Mouse (Mus musculus): ENCODE measurements around the gene Nsg2.

Nsg2 gene

GRCm38 (mm10) chr11:32011867-32012603, 11.8 kb downstream of the Nsg2 start:
- DNase-seq (ENCODE audit: extremely low read depth, insufficient read length, low spot score): no peak

- no peak for DNase-seq (ENCODE audit: extremely low read depth, insufficient read length, low spot score)
These were observed 12.8 kb downstream of the Nsg2 start for GRCm38 (mm10) chr11:32013014-32013427.

GRCm38 (mm10) chr11:32013561-32013960, 13.3 kb downstream of the Nsg2 start:
- no peak for DNase-seq (ENCODE audit: extremely low read depth, insufficient read length, low spot score)

DNA sequence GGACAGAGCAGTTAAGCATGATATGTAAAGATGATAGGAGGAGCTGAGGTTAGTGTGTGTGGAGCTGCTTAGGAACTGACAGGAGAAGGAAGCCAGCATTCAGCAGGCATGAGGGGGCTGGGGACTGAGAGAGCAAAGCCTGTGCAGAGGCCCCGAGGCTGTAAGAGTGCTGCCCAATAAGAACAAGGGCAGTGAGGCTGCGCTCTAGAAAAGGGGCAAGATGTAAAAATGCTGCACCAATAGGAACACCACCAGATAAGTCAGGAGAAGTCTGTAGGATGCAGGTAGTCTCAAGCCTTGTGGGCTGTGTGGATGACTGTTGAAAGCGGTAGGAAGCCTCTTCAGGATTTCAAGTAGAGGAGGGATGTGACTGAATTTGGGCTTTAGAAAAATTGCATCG, 17.9 kb downstream of the Nsg2 start:
- no peak for DNase-seq (ENCODE audit: extremely low read depth, insufficient read length, low spot score)

GRCm38 (mm10) chr11:32020031-32020965, 20.0 kb downstream of the Nsg2 start:
- peak; percentile 40 for DNase-seq (ENCODE audit: extremely low read depth, insufficient read length, low spot score)

- DNase-seq (ENCODE audit: extremely low read depth, insufficient read length, low spot score): no peak
These were observed 26.4 kb downstream of the Nsg2 start for GRCm38 (mm10) chr11:32026634-32027033.

- DNase-seq (ENCODE audit: extremely low read depth, insufficient read length, low spot score): no peak
These were observed 27.4 kb downstream of the Nsg2 start for GRCm38 (mm10) chr11:32027474-32028342.

- no peak for DNase-seq (ENCODE audit: extremely low read depth, insufficient read length, low spot score)
These were observed 28.3 kb downstream of the Nsg2 start for GRCm38 (mm10) chr11:32028605-32029004.

DNA sequence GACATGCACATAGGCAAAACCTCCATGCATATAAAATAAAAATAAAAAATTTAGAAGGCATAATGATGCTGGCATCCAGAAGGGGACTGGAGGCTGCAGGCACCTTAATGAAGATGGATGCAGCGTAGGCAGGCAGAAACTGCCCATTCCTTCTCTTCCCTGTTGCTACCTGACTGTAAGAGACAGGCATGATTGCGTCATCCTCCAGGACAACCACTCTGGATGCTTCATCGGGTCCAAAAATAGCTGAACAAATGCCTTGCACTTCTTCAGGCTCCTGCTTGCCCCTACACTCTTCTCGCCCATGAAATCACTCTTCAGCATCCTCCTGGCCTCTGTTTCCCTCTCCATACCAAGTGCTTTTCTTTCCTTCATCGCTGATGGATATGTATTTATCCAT, 29.1 kb downstream of the Nsg2 start:
- no peak for DNase-seq (ENCODE audit: extremely low read depth, insufficient read length, low spot score)

DNA sequence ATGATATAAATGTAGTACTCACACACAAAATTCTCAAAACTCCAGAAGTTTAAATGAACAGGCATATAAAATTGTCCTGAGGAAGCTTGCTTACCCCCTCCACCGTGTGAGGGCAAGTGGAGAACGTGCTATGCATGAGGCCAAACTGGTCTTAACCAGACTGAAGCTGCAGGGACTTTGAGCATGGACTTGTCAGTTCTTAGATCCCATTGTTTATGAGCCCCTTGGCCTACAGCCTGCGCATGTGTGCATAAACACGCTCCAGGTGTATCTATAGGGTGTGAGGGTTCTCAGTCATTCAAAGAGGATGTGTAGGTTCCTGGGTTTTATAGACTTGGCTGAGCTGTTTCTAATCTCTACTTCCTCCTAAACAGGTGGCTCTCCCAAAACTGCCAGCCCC, 31.1 kb downstream of the Nsg2 start:
- DNase-seq (ENCODE audit: extremely low read depth, insufficient read length, low spot score): no peak

GRCm38 (mm10) chr11:32032053-32032452, 31.8 kb downstream of the Nsg2 start:
- no peak for DNase-seq (ENCODE audit: extremely low read depth, insufficient read length, low spot score)

DNA sequence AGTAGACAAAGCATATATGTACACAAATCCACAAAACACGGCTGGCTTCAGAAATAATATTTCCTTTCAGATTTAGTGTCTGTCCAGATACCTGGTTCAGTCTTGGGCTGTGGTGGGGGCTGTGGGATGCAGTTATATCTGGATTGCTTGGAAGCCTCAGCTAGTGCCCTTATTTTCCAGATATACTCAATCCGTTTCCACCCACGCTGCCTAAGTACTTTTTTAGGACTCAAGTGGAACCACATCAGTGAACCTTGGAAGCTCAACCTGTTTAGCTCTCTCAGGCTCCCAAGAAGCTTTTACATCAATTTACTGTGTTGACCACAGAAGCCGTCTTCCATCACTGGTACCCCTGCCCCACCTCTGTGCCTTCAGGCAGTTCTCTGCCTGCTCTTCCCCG, 35.6 kb downstream of the Nsg2 start:
- no peak for DNase-seq (ENCODE audit: extremely low read depth, insufficient read length, low spot score)

DNA sequence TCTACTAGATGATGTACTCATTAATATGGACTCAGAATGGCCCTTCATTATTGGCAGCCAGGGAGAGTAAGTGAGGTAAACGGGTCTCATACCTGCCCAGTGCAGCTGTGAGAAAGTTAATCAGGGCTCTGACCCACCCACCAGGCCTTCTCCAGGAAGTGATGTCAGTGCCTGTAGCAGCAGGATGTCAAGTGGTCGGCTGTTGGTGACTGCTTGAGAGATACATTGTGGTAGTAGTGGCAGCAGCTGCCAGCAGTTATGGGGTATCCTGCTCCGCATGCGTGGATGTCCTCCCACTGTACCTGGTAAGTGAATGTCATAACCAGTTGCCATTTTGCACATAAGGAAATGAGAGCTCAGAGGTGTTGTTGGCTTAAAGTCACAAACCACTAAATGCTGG, 39.4 kb downstream of the Nsg2 start:
- no peak for DNase-seq (ENCODE audit: extremely low read depth, insufficient read length, low spot score)

GRCm38 (mm10) chr11:32057389-32057788, 57.1 kb downstream of the Nsg2 start:
- no peak for DNase-seq (ENCODE audit: extremely low read depth, insufficient read length, low spot score)

DNA sequence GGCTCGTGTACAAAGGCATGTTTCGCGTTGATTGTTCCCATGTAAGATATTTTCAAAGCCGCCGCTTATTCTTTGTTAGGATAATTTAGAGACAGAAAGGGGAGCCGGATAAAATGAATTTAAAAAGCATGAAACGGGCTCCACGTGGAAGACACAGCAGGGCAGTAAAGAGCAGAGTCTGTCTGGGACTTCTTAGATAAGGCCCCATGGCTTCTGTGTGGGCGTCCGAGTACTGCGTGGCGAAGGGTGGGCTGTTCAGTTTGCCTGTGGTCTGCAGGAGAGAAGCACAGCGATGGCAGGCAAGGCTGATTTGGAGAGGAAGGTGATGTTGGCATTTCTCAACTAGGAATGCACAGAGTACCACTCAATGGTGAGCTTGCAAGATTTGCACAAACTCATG, 57.6 kb downstream of the Nsg2 start:
- DNase-seq (ENCODE audit: extremely low read depth, insufficient read length, low spot score): no peak

- DNase-seq (ENCODE audit: extremely low read depth, insufficient read length, low spot score): no peak
These were observed 60.8 kb downstream of the Nsg2 start for GRCm38 (mm10) chr11:32061020-32061419.

DNA sequence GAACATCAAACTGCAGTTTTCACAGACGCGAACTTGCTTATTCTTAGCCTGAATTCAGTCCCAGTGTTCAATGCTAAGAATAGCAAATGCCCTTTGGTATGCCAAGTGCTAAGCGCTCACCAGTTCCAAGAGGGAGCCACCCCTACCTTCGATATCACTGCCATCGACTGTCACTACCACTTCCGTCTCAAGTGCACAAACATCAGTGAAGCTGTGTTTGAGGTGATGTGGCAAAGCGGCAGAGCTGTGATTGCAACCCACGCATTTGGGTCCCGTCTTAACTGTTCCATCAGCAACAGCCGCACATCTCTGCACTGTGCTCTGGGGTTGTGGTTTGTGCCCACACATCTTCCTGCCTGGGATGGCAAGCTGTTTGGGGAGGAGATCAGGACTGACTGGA, 61.6 kb downstream of the Nsg2 start:
- DNase-seq (ENCODE audit: extremely low read depth, insufficient read length, low spot score): no peak

DNA sequence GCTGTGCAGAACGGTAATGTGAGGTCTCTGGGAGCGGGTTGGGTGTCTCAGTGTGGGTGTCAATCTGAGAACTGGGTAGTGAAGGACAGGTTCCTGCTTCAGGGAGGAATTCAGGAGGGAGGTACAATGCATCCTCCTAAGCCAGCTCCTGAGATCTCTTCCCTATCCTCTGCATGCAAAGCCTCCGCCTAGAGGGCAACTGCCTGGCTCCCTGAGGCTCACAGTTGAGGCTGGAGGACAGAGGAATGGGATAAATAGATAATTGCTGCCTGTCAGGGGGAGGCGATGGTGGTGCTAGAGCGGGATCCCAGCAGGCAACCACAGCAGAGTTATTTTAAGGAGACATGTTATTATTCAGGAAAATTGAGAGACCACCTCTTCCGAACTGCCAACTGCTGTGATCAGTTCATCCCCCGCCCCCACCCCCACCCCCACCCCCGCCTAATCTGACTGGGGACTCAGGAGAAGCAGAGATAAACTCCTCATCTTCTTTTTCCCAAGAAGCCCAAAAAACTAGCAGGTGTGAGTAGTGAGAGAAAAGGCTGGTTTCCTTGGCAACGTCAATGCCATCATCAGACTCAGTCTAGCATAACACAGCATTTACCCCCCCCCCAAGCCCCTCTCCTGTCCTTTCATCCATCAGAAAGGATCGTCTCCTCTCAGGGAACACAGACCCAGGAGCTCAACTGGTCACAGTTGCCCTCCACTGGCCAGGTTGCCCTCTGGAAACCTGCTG, 63.7 kb downstream of the Nsg2 start:
- DNase-seq (ENCODE audit: extremely low read depth, insufficient read length, low spot score): no peak

GRCm38 (mm10) chr11:32064511-32064862, 64.2 kb downstream of the Nsg2 start:
- no peak for DNase-seq (ENCODE audit: extremely low read depth, insufficient read length, low spot score)

- DNase-seq (ENCODE audit: extremely low read depth, insufficient read length, low spot score): no peak
These were observed 68.7 kb downstream of the Nsg2 start for GRCm38 (mm10) chr11:32068736-32069490.
